Mouse (Mus musculus): ENCODE measurements around the gene Slc9a3r1. TPM values are rescaled to one million over a fixed set of nuclear protein-coding genes. Genes with fewer than 3 reads are reported as not detected.

Gene Slc9a3r1
- total RNA-seq, 2 experiments from 2014 or later: 38.7 to 41.3 TPM

- intact Hi-C loops (cut with DNase I): no loop called here
- peak; percentile 100 for DNase-seq
Measured at GRCm38 (mm10) chr11:115187224-115187639, 24.1 kb downstream of the Slc9a3r1 start, which contains the start of gene Tmem104. TSS of gene Tmem104 (plus strand) at chr11:115187487.

GRCm38 (mm10) chr11:115187693-115188092 lies 24.6 kb downstream of the Slc9a3r1 start, which contains the start of gene Nat9:
TSS of gene Nat9 (minus strand) at chr11:115187859.
- no peak for DNase-seq
- intact Hi-C loops (cut with DNase I): no loop called here

- DNase-seq: no peak
- intact Hi-C loops (cut with DNase I): no loop called here
Measured at GRCm38 (mm10) chr11:115188539-115189231, 25.5 kb downstream of the Slc9a3r1 start.

GRCm38 (mm10) chr11:115189304-115189703 lies 26.2 kb downstream of the Slc9a3r1 start:
- no peak for DNase-seq
- intact Hi-C loops (cut with DNase I): no loop called here

GRCm38 (mm10) chr11:115192180-115192579 lies 29.0 kb downstream of the Slc9a3r1 start:
- intact Hi-C loops (cut with DNase I): no loop called here
- no peak for DNase-seq

- intact Hi-C loops (cut with DNase I): no loop called here
- no peak for DNase-seq
Measured at GRCm38 (mm10) chr11:115194693-115195092, 31.6 kb downstream of the Slc9a3r1 start.

GRCm38 (mm10) chr11:115195933-115196332 lies 32.8 kb downstream of the Slc9a3r1 start:
- DNase-seq: no peak
- intact Hi-C loops (cut with DNase I): no loop called here

- no peak for DNase-seq
- intact Hi-C loops (cut with DNase I): no loop called here
Measured at GRCm38 (mm10) chr11:115197558-115197957, 34.4 kb downstream of the Slc9a3r1 start.

GRCm38 (mm10) chr11:115198932-115199384 lies 35.8 kb downstream of the Slc9a3r1 start:
- intact Hi-C loops (cut with DNase I): no loop called here
- no peak for DNase-seq

GRCm38 (mm10) chr11:115200520-115200919 lies 37.4 kb downstream of the Slc9a3r1 start:
- intact Hi-C loops (cut with DNase I): loop anchor here (5.0 to 10.0 kb wide), 2 partner anchors 72 to 154 kb away; no protein-coding TSS in a partner anchor
- no peak for DNase-seq

GRCm38 (mm10) chr11:115202316-115202715 lies 39.2 kb downstream of the Slc9a3r1 start:
- intact Hi-C loops (cut with DNase I): loop anchor here (5.0 to 10.0 kb wide), 2 partner anchors 70 to 152 kb away; no protein-coding TSS in a partner anchor
- DNase-seq: peak; percentile 87

GRCm38 (mm10) chr11:115202756-115203155 lies 39.6 kb downstream of the Slc9a3r1 start:
- DNase-seq: no peak
- intact Hi-C loops (cut with DNase I): loop anchor here (5.0 to 10.0 kb wide), 2 partner anchors 70 to 152 kb away; no protein-coding TSS in a partner anchor

- DNase-seq: peak; percentile 83
- intact Hi-C loops (cut with DNase I): loop anchor here (10.0 kb wide), 1 partner anchor 147 kb away; no protein-coding TSS in a partner anchor
Measured at GRCm38 (mm10) chr11:115208126-115208525, 45.0 kb downstream of the Slc9a3r1 start.

- intact Hi-C loops (cut with DNase I): loop anchor here (10.0 kb wide), 1 partner anchor 146 kb away; no protein-coding TSS in a partner anchor
- DNase-seq: peak; percentile 69
Measured at GRCm38 (mm10) chr11:115208776-115209732, 45.9 kb downstream of the Slc9a3r1 start.

GRCm38 (mm10) chr11:115209958-115210357 lies 46.8 kb downstream of the Slc9a3r1 start:
- DNase-seq: no peak
- intact Hi-C loops (cut with DNase I): loop anchor here (10.0 kb wide), 1 partner anchor 145 kb away; no protein-coding TSS in a partner anchor

- intact Hi-C loops (cut with DNase I): no loop called here
- DNase-seq: no peak
Measured at GRCm38 (mm10) chr11:115212116-115212515, 49.0 kb downstream of the Slc9a3r1 start.

- no peak for DNase-seq
- intact Hi-C loops (cut with DNase I): no loop called here
Measured at GRCm38 (mm10) chr11:115215123-115215522, 52.0 kb downstream of the Slc9a3r1 start.

GRCm38 (mm10) chr11:115217439-115218410 lies 54.6 kb downstream of the Slc9a3r1 start:
- intact Hi-C loops (cut with DNase I): no loop called here
- DNase-seq: peak; percentile 92

GRCm38 (mm10) chr11:115219263-115219662 lies 56.1 kb downstream of the Slc9a3r1 start:
- no peak for DNase-seq
- intact Hi-C loops (cut with DNase I): no loop called here

- intact Hi-C loops (cut with DNase I): no loop called here
- no peak for DNase-seq
Measured at GRCm38 (mm10) chr11:115219685-115220084, 56.5 kb downstream of the Slc9a3r1 start.
